In genomic region chr3:65690850-65691249, GRCm38 (mm10) we compare ENCODE assay signal across 21 mouse cellular contexts. TPM values are rescaled to one million over a fixed set of nuclear protein-coding genes. Genes with fewer than 3 reads are reported as not detected.
"Had no signal": no experiment of that assay in that cellular context is flagged by ENCODE, and none has a peak within 500 bp of the region (broad histone marks: within the 10 kb centered on the region; RNA-seq: fewer than 3 reads in every experiment).

No protein-coding gene starts in this region.

- H3K27ac ChIP-seq: intestine, embryonic 15.5 days; kidney, embryonic 15.5 days; limb, embryonic 12.5 days; limb, embryonic 15.5 days; liver, embryonic 12.5 days; liver, embryonic 15.5 days; lung, embryonic 15.5 days; midbrain, embryonic 10.5 days; midbrain, embryonic 13.5 days; stomach, embryonic 15.5 days had no signal

- H3K36me3 ChIP-seq: intestine, embryonic 15.5 days; kidney, embryonic 15.5 days; limb, embryonic 12.5 days; limb, embryonic 15.5 days; liver, embryonic 12.5 days; liver, embryonic 15.5 days; lung, embryonic 15.5 days; midbrain, embryonic 10.5 days; midbrain, embryonic 13.5 days; stomach, embryonic 15.5 days had no signal

- DNase-seq: kidney, adult 11 months; kidney, adult 8-10 months; kidney, postnatal 10 days; kidney, postnatal 36 days; left cerebral cortex, postnatal 4 days; lung, adult 18-20 months; lung, postnatal 10 days; lung, postnatal 36 days had no signal

- H3K4me1 ChIP-seq: intestine, embryonic 15.5 days; kidney, embryonic 15.5 days; limb, embryonic 12.5 days; limb, embryonic 15.5 days; liver, embryonic 12.5 days; liver, embryonic 15.5 days; lung, embryonic 15.5 days; megakaryocyte, embryonic 14.5 days; midbrain, embryonic 10.5 days; midbrain, embryonic 13.5 days; stomach, embryonic 15.5 days had no signal

- H3K4me3 ChIP-seq: intestine, embryonic 15.5 days; kidney, embryonic 15.5 days; limb, embryonic 12.5 days; limb, embryonic 15.5 days; liver, embryonic 12.5 days; liver, embryonic 15.5 days; lung, embryonic 15.5 days; megakaryocyte, embryonic 14.5 days; midbrain, embryonic 10.5 days; midbrain, embryonic 13.5 days; myocyte; stomach, embryonic 15.5 days had no signal

- H3K27me3 ChIP-seq: intestine, embryonic 15.5 days; kidney, embryonic 15.5 days; limb, embryonic 12.5 days; limb, embryonic 15.5 days; liver, embryonic 12.5 days; liver, embryonic 15.5 days; lung, embryonic 15.5 days; megakaryocyte, embryonic 14.5 days; midbrain, embryonic 13.5 days; stomach, embryonic 15.5 days had no signal

RNA-seq across cellular contexts. Expression of gene Lekr1, which starts 24.8 kb away (rescaled TPM):
- total RNA-seq: monocyte, adult 5-6 weeks had no signal
